Mouse (Mus musculus): ENCODE results near the gene S1pr2.

Gene S1pr2

GRCm38 (mm10) chr9:21000811-21001210 lies 24.2 kb upstream of the S1pr2 start:
- peak in 1 of 2 experiments; percentile 22 for DNase-seq

DNA sequence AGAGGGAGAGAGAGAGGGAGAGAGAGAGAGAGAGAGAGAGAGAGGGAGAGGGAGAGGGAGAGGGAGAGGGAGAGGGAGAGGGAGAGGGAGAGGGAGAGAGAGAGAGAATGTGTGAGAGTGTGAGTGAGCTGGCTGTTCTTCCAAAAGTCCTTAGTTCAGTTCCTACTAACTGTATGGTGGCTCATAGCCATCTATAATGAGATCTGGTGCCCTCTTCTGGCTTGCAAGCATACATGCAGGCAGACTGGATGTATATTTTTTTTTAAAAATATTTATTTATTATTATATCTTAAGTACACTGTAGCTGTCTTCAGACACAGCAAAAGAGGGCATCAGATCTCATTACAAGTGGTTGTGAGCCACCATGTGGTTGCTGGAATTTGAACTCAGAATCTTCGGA lies 21.8 kb upstream of the S1pr2 start:
- DNase-seq, result peak; percentile 20 to 28

GRCm38 (mm10) chr9:20997065-20997464 lies 20.5 kb upstream of the S1pr2 start:
- no peak for DNase-seq

- DNase-seq, result no peak
Observed at GRCm38 (mm10) chr9:20995069-20995468, 18.5 kb upstream of the S1pr2 start.

- DNase-seq, result no peak
Observed at GRCm38 (mm10) chr9:20993165-20993898, 16.8 kb upstream of the S1pr2 start.

DNA sequence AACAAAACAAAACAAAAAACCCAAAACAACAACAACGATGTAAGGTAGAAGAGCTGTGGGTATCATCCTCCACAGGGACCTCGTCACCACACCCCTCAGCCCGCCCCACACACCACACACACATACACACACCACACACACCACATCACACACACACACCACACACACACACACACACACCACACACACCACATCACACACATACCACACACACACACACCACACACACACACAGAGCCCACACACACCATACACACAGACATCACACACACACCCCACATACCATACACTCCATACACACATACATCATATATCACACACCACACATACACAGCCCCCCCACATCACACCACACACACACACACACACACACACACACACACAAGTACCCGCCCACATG lies 15.0 kb upstream of the S1pr2 start:
- no peak for DNase-seq

DNA sequence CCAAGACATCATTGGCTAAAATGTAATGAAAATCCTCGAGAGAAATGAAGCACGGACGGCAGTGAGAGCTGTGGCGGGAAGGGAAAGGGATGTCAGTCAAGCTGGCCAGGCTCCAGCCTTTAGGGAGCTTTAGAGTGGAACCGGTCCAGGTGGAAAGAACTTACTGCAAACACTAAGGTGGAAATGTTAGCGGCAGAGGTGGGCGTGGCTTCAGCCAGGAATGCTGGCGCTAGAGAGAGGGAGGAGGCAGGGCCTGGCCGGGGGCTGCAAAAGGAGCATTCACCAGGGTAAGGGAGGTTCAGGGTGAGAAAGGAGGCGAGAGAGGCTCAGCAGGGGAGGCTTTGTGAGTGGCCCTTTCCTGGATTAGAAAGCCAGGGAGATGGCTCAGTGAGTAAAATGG lies 14.3 kb upstream of the S1pr2 start:
- no peak for DNase-seq

DNA sequence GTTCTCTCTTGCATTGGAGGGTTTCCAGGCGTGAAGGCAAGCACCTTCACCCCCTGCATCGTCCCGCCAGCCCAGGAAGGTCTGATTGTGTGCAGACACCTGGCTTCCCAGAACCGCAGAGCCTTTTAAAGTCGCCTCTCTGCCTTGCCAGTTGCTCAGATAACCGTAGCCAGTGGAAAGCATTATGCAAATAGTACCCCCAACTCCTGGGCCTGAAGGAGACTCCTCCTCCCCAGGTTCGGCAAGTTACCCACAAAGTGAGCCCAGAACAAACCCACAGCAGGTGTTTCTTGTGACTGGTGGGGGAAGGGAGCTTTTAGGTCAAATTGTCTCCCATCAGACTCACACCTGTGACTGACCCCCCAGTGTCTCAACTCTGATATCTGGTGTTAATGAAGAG lies 11.4 kb upstream of the S1pr2 start:
- DNase-seq, result peak in 1 of 2 experiments; percentile 11

GRCm38 (mm10) chr9:20986952-20987686 lies 10.5 kb upstream of the S1pr2 start:
- DNase-seq, result no peak

DNA sequence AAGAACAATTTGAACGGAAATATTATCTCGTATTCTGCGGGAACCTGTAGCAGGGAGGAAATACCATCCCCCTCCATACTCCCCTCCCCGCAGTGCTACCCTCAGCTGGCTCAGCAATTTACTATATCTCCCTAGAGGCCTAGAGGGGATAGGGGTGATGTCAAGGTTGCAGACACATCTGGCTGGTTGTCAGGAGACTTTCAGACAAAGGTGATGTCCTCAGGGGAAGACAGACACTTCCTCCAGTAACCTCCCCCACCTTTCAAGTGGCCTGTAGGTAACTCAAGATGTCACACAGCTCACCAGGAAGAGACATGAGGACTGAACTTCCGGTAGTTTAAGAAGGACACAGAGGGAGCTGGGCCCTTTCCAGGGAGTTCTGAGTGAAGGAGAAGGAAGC lies 6.6 kb upstream of the S1pr2 start:
- no peak for DNase-seq

DNA sequence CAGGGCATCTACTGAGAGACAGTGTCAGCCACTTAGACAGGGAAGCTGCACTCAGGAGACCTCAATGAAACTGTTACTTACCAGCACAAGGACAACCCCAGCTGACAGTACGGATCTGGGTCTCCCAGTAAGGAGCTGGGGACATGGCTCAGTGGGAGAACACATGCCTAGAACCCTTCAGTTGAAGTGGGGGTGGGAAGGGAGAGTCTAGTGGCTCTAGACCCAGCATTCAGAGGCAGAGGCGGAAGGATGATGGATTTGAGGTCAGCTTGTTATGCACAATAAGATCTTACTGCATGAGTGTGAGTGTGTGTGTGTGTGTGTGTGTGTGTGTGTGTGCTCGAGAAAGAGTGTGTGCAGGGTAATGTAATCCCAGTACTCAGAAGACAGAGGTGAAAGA lies 5.6 kb upstream of the S1pr2 start:
- no peak for DNase-seq

GRCm38 (mm10) chr9:20979769-20980168 lies 3.2 kb upstream of the S1pr2 start:
- no peak for DNase-seq

DNA sequence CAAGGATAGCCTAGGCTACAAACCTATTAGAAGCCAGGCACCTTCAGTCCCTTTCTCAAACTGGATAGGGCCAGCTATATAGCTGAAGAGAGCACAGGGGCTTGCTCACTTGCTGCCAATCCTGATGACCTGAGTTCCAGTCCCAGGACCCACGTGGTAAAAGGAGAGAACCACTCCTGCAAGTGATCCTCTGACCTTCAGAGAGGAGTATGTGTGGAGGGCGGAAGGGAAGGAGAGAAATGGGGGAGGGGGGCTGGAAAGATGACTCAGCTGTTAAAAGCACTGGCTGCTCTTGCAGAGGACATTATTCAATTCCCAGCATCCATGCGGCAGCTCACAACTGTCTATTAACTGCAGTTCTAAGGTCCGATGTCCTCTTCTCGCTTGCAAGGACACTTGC lies 2.6 kb upstream of the S1pr2 start:
- DNase-seq, result no peak

DNA sequence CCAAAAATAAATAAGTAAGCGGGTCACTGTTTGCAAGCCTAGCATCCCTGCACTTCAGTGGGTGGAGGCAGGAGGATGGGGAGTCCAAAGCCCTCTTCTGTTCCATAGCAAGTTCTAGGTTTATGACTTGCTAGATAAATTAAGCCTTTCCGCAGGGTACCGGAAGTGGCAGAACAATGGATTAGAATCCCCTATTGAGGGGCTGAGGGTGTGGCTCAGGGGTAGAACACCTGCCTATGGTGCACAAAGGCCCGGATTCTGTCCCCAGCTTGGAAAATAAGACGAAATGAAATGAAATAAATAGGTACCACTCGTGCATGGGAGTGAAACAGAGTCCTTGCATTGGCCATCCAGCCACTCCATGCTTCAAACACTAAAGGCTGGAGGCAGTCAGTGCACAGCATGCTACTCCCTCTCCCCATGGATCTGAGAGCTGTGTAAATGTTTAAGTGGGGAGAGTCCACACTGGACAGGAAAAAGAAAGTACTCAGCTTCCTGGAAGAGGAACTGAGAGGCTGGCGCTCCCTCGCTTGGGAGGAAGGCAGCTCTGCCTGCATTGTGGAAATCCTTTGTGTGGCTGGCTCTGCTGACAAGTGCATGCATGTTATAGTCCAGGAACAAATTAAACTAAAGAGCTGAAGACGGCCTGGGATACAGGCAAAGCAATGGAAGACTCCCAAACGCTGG lies 2.0 kb upstream of the S1pr2 start:
- no peak for DNase-seq

- no peak for DNase-seq
Observed at GRCm38 (mm10) chr9:20976961-20977689, 544 bp upstream of the S1pr2 start.

GRCm38 (mm10) chr9:20975431-20976215 lies 958 bp downstream of the S1pr2 start:
- peak; percentile 17 to 26 for DNase-seq

DNA sequence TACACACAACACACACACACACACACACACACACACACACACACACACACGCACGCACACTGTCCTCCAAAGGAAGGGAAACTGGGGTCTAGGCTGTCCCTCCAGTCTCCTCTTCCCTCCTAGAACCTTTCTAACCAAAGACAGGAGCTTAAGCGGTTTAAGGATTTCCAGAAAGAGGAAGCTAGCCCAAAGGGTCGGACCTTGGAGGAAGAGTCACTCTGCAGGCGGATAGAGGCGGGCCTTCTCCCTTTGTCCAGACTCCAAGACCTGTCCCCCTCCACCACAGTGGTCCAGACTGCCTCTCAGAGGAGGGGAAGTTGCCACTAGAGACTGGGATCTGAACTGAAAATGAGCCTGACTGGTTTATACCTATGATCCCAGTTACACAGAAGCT lies 2.9 kb downstream of the S1pr2 start:
- no peak for DNase-seq

GRCm38 (mm10) chr9:20973001-20973681 lies 3.4 kb downstream of the S1pr2 start:
- DNase-seq, result no peak

DNA sequence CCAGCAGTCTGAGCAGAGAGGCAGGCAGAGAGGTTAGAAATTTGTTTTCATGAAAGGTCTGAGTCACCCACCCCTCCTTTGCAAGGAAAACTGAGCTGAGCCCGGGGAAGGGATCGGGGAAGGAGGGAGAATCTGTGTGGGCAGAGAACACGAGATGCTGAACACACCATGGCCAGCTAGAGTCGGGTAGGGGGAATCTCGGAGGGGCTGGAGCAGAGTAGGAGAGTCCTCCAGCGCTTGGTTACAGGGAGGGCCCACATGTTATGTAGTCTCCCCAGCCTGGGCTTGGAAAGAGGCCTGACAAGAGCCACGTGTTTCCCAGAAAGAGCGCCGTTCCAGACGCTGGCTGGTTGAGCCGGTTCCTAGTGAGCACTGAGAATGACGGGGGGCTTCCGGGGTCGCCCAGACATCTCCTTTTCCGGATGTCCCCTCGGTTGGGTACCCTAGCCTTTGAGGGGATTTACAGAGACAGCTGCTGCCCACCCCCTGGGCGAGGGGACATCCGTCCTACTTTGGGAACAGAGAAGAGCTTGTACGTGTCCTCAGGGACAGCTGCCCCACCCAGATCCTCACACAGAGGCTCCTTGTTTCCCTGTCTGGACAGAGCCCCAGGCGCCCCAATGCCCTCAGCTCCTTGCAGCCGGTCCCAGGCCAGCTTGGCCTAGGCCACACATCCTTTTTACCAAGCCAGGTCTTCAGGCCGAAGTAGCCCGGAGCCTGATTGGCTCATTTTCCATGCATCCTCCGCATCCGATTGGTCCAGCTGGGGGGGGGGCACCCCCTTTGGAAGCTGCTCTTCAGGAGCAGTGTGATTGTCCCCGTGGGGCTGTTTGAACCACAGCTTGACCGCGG lies 4.2 kb downstream of the S1pr2 start:
- DNase-seq, result no peak

DNA sequence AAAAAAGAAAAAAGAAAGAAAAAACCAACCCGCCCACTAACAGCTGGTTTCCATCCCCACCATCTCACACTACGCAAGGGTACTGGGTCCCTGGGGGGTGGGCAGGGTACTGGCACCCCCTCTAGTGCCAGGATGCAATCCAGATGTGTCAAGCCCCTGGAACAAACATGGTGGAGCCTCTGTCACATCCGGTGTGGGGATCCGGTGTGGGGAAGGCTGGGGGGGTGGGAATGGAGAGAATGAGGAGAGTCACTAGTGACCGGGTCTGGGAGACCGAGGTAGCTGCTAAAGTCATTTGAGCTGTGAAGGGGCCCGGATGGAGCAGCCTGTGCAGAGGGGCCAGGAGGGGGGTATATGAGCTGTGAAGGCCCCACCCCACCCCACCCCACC lies 4.8 kb downstream of the S1pr2 start:
- DNase-seq, result no peak

DNA sequence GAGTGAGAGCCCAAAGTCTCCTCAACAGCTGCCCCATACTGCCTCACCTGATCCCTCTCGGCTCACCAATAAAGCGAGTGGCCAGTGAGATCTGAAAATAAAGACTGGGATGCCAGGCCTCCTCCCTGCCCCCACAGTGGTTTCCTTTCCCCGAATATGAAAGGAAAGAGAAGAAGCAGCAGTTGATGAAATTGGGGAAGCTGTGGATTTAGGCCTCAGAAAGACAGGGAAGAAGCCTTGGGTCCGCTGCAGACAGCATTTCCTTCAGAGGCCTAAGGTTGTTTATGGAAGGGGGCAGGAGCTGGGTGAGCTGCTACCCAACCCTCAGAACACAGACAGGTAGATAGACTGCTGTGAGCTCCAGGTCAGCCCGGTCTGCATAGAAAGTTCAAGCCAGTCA lies 9.8 kb downstream of the S1pr2 start:
- DNase-seq, result no peak
